Mouse (Mus musculus) adrenal gland, adult 10 weeks (tissue): ENCODE data around the gene Nradd. TPM values are rescaled to one million over a fixed set of nuclear protein-coding genes. Genes with fewer than 3 reads are reported as not detected.

Experiments
- polyA plus RNA-seq: library from polyadenylated mRNA; stranded (reverse); fragments of 350-450 nt; fragmentation: Illumina TruSeq; extraction: RNeasy Lipid Tissue Mini Kit (QIAGEN cat#74804); gene quantifications from one replicate; pipeline ENCODE4 v1.2.3, GENCODE M21; 2014; ENCODE audit warnings: low read depth, low replicate concordance

Gene Nradd
- polyA plus RNA-seq, result 0.82 TPM

GRCm38 (mm10) chr9:110624361-110625166 lies at the start of gene Nradd:
Nradd (minus strand) TSS chr9:110624452.

GRCm38 (mm10) chr9:110656249-110657221 lies 32.3 kb upstream of the Nradd start, which contains the start of gene Ccdc12:
Ccdc12 (plus strand) TSS chr9:110656503.

GRCm38 (mm10) chr9:110653655-110654461 lies 29.6 kb upstream of the Nradd start, which contains the start of gene Nbeal2:
Nbeal2 (minus strand) TSS chr9:110654161.

Other genes starting within 250 kb of the Nradd start
- gene Ptpn23, start 216.2 kb downstream of the Nradd start, polyA plus RNA-seq, result 1.6 TPM
- gene Ngp, start 204.7 kb downstream of the Nradd start, polyA plus RNA-seq, result not detected
- 3.5 TPM for gene Klhl18, start 147.8 kb downstream of the Nradd start, polyA plus RNA-seq
- 1.0 TPM for gene Kif9, start 147.5 kb downstream of the Nradd start, polyA plus RNA-seq
- 94.4 TPM for gene Setd2, start 91.9 kb downstream of the Nradd start, polyA plus RNA-seq
- not detected for gene Nbeal2, start 29.7 kb upstream of the Nradd start, polyA plus RNA-seq
- gene Ccdc12, start 32.1 kb upstream of the Nradd start, polyA plus RNA-seq, result not detected
- gene Myl3, start 117.4 kb upstream of the Nradd start, polyA plus RNA-seq, result not detected
- not detected for gene Pth1r, start 122.7 kb upstream of the Nradd start, polyA plus RNA-seq
- not detected for gene Prss42, start 173.7 kb upstream of the Nradd start, polyA plus RNA-seq
- gene Prss44, start 189.5 kb upstream of the Nradd start, polyA plus RNA-seq, result not detected
- gene Prss43, start 202.2 kb upstream of the Nradd start, polyA plus RNA-seq, result not detected
- not detected for gene Prss45, start 210.1 kb upstream of the Nradd start, polyA plus RNA-seq
- gene Prss46, start 220.1 kb upstream of the Nradd start, polyA plus RNA-seq, result not detected
- gene Prss50, start 233.5 kb upstream of the Nradd start, polyA plus RNA-seq, result not detected